In the genomic region with DNA sequence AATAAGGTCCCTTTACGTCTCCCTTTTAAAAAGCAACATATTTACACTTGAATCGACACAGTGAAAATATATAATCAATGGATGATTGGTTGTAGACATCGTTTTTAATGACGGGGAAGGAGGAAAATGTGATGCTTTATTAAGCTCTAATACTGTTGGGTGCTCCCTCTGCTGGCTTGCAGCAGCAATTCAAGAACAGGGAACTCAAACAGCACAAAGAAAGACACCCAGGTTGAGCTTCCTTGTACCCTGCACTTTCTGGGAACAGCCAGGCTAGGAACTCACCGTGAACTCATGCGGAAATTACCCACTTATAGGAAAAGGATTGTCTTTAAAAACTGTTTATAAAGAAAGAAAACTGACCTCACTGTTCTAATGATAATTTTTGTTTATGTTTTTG, we compare ENCODE assay signal across 9 mouse cellular contexts.
A peak's percentile ranks its signal among the peaks of the same experiment; 100 is the strongest.
DNase-seq lines count a peak whose midpoint lies in the region; ATAC-seq and TF ChIP-seq lines count a peak whose summit lies in the region.
"Had no signal": no experiment of that assay in that cellular context is flagged by ENCODE, and none has a peak within 500 bp of the region (broad histone marks: within the 10 kb centered on the region; RNA-seq: fewer than 3 reads in every experiment).

No protein-coding gene starts in this region.

- H3K4me2 ChIP-seq in kidney, embryonic 15.5 days = no peak overlapping the region; the same call in 1 of the 2 replicates
- H3K4me2 ChIP-seq in heart, postnatal 0 days (ENCODE audit: low read depth, low read length) = no peak overlapping the region

- no peaks in the 10 kb centered on the region for H3K9me3 ChIP-seq in kidney, embryonic 15.5 days (replicated peaks)
- no peaks in the 10 kb centered on the region for H3K9me3 ChIP-seq in heart, postnatal 0 days (replicated peaks; ENCODE audit: control insufficient read depth, low read length)

- TF ChIP-seq EP300 in heart, postnatal 0 days (IDR thresholded peaks at IDR 0.05; ENCODE audit: low read depth) = no peak

- no peak overlapping the region for H3K27ac ChIP-seq in kidney, embryonic 15.5 days
- H3K27ac ChIP-seq in heart, postnatal 0 days (ENCODE audit: low read depth) = no peak overlapping the region

- no peaks in the 10 kb centered on the region for H3K36me3 ChIP-seq in kidney, embryonic 15.5 days
- H3K36me3 ChIP-seq in heart, postnatal 0 days (replicated peaks; ENCODE audit: control insufficient read depth, insufficient read depth, low read length) = no peaks in the 10 kb centered on the region

- no peaks in the 10 kb centered on the region for H3K27me3 ChIP-seq in kidney, embryonic 15.5 days
- H3K27me3 ChIP-seq in heart, postnatal 0 days (ENCODE audit: control insufficient read depth, insufficient read depth, low read length) = no peaks in the 10 kb centered on the region
- H3K27me3 ChIP-seq: megakaryocyte, embryonic 14.5 days had no signal

- H3K4me3 ChIP-seq in kidney, embryonic 15.5 days (replicated peaks) = no peak overlapping the region
- H3K4me3 ChIP-seq in heart, postnatal 0 days (ENCODE audit: low read depth, low read length) = no peak overlapping the region
- H3K4me3 ChIP-seq: megakaryocyte, embryonic 14.5 days had no signal

- H3K4me1 ChIP-seq in kidney, embryonic 15.5 days = 0 out of 2 replicates have a peak, but pooled peaks cover 8% of the 10 kb centered on the region
- no peaks in the 10 kb centered on the region for H3K4me1 ChIP-seq in heart, postnatal 0 days (ENCODE audit: control insufficient read depth, insufficient read depth)

- DNase-seq in kidney, adult 11 months = peak; percentile 17
- peak; percentile 34 for DNase-seq in ES-CJ7 (ENCODE audit: low read depth, low spot score)
- peak; percentile 17 to 50 for DNase-seq in cerebellum, postnatal 25 days
- peak; percentile 67 for DNase-seq in heart, postnatal 0 days (ENCODE audit: low spot score)
- DNase-seq in kidney, postnatal 25 days = peak; percentile 64 to 68
- DNase-seq in thymus, postnatal 14 days = peak; percentile 33

- 25% methylated on average over 6 of the region's 6 CpGs for WGBS in kidney, embryonic 15.5 days
- 22% methylated on average over 6 of the region's 6 CpGs for WGBS in heart, postnatal 0 days

- no peak for ATAC-seq in kidney, embryonic 15.5 days (replicated peaks; ENCODE audit: low FRiP score)
- peak; percentile 63; the same call in 1 of the 2 replicates for ATAC-seq in heart, postnatal 0 days (ENCODE audit: insufficient read depth, low read depth)
- peak; percentile 89 for ATAC-seq in megakaryocyte-erythroid progenitor cell, adult 5-6 weeks (replicated peaks; ENCODE audit: low FRiP score, low TSS enrichment, poor library complexity, severe bottlenecking)

- no peak overlapping the region for H3K9ac ChIP-seq in kidney, embryonic 15.5 days
- no peak overlapping the region for H3K9ac ChIP-seq in heart, postnatal 0 days (replicated peaks; ENCODE audit: low read depth, low read length)

- TF ChIP-seq CTCF in heart, postnatal 0 days (IDR thresholded peaks at IDR 0.05; ENCODE audit: low read depth) = peak; percentile 72

Comparison
In these comparisons a context has a peak if more than half of its experiments do, and no peak if none do; other contexts are left out.
1. DNase-seq: peak in every context shown above with its lines; median percentile 67 in heart, postnatal 0 days; 66 in kidney, postnatal 25 days; 34 in ES-CJ7; 34 in cerebellum, postnatal 25 days; 33 in thymus, postnatal 14 days; 17 in kidney, adult 11 months.